Mouse (Mus musculus) neural tube, embryonic 13.5 days (tissue): ENCODE results near the gene Mpv17. TPM values are rescaled to one million over a fixed set of nuclear protein-coding genes. Genes with fewer than 3 reads are reported as not detected.

Experiments used
- ATAC-seq: fragments of 200-750 bp; cut with Nextera tagmentation; 2 replicates; pipeline ENCODE4 v1.8.0; 2017; ENCODE audit warnings: low read depth, mild to moderate bottlenecking, moderate TSS enrichment, moderate library complexity
- H3K27ac ChIP-seq: fragments of 300-500 bp; sonication (generic); replicated peaks from 2 replicates; pipeline ENCODE4 v1.5.1; 2015; ENCODE audit warnings: moderate library complexity, mild to moderate bottlenecking, inconsistent platforms
- H3K27me3 ChIP-seq: fragments of 300-500 bp; sonication (generic); 2 replicates; pipeline ENCODE4 v1.6.1; 2015; ENCODE audit warnings: mild to moderate bottlenecking, inconsistent platforms
- H3K36me3 ChIP-seq: fragments of 300-500 bp; sonication (generic); 2 replicates; pipeline ENCODE4 v1.6.1; 2015; ENCODE audit warnings: mild to moderate bottlenecking, inconsistent platforms
- H3K4me1 ChIP-seq: fragments of 300-500 bp; sonication (generic); replicated peaks from 2 replicates; pipeline ENCODE4 v1.6.1; 2015; ENCODE audit warnings: inconsistent platforms
- H3K4me2 ChIP-seq: fragments of 300-500 bp; sonication (generic); 2 replicates; pipeline ENCODE4 v1.6.1; 2015; ENCODE audit warnings: inconsistent platforms, mild to moderate bottlenecking, moderate library complexity
- H3K4me3 ChIP-seq: fragments of 300-500 bp; sonication (generic); 2 replicates; pipeline ENCODE4 v1.5.1; 2015; ENCODE audit warnings: mild to moderate bottlenecking, inconsistent platforms
- H3K9ac ChIP-seq: fragments of 300-500 bp; sonication (generic); 2 replicates; pipeline ENCODE4 v1.6.1; 2015; ENCODE audit warnings: moderate library complexity, mild to moderate bottlenecking, inconsistent platforms
- H3K9me3 ChIP-seq: fragments of 300-500 bp; sonication (generic); 2 replicates; pipeline ENCODE4 v1.6.1; 2016; ENCODE audit warnings: inconsistent platforms
- WGBS: fragments of 180-500 bp; shearing (Covaris S2); methylation state at CpG from one replicate; pipeline ENCODE4 v1.1.7; 2015; 5-methylcytosine and 5-hydroxymethylcytosine counted together
- polyA plus RNA-seq: library from polyadenylated mRNA; unstranded; fragments of >200 nt; fragmentation: Nextera tagmentation; extraction: Ambion mirVana; gene quantifications from 2 replicates; pipeline ENCODE4 v1.2.1, GENCODE M21; 2015

The Mpv17 gene
- polyA plus RNA-seq, 1 experiment from 2014 or later, result 55.5 TPM

DNA sequence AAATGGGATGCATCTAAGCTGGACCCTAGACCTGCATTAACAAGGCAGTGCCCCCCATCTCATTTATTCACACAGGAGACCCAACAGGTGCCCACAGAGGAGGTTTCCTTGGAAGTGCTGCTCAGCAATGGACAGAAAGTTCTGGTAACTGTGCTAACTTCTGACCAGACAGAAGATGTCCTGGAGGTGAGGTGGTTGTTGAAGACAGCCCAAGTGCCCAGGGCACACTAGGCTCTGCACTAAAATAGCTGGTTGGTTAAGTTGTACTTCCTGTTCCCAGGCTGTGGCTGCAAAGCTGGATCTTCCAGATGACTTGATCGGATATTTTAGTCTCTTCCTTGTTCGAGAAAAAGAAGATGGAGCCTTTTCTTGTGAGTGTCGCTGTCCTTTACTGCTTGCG lies 41.6 kb upstream of the Mpv17 start:
- Histone ChIP-seq H3K4me2 (no peak overlapping the region), H3K4me1 (peaks cover 38% of the 10 kb centered on the region), H3K9ac (no peak overlapping the region), H3K9me3 (peaks cover 5% of the 10 kb centered on the region), H3K36me3 (peaks cover 73% of the 10 kb centered on the region), H3K27me3 (no peaks in the 10 kb centered on the region), H3K4me3 (no peak overlapping the region), H3K27ac (no peak overlapping the region)
- ATAC-seq, result no peak
- WGBS, result 94% methylated on average over 4 of the region's 4 CpGs

DNA sequence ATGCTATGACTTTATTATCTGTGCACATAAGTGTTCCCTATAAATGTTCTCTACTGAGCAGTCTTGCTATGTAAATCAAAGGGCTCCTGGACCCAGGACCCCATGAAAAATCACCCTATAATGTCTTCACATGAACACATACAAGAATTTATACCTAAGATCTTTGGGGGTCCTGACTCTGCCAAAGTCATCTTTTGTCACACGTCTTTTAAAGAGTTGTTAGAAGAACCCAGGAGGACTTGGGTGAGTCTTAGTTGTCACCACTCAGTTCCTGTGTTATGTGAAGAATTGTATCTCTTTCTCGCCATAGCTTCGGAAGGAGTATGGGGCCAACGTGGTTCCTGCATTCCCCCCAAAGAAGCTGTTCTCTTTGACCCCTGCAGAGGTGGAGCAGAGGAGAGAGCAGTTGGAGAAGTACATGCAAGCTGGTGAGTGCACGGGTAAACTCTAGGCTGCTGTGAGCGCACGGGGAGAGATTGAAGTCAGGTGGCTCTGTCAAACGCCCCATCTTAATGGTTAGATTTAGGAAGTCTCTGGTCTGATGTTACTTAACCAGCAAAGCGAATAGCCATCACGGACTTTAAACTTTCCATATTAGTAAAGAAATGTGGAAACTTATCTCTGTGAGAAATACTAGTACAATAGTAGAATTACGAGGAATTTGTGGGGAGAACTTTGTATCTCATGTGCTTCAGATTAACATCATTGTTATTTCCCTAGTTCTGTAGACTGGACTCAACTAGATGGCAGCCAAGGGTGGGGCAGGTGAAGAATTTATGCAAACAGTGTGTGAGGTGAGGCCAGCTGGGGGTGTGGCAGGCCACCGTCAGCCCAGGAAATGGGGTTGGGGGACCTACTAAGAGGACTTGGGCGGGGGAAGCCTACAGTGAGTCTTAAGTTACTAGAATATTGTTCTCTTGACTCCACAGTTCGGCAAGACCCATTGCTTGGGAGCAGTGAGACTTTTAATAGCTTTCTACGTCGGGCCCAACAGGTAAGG lies 40.7 kb upstream of the Mpv17 start:
- Histone ChIP-seq H3K4me2 (peak overlapping the region; percentile 96), H3K36me3 (peaks cover 73% of the 10 kb centered on the region), H3K9me3 (no peaks in the 10 kb centered on the region), H3K27me3 (no peaks in the 10 kb centered on the region), H3K27ac (no peak overlapping the region), H3K9ac (peak overlapping the region; percentile 95; the same call in 1 of the 2 replicates), H3K4me1 (peaks cover 29% of the 10 kb centered on the region), H3K4me3 (peak overlapping the region; percentile 93)
- WGBS, result 93% methylated on average over 16 of the region's 16 CpGs
- ATAC-seq, result no peak

DNA sequence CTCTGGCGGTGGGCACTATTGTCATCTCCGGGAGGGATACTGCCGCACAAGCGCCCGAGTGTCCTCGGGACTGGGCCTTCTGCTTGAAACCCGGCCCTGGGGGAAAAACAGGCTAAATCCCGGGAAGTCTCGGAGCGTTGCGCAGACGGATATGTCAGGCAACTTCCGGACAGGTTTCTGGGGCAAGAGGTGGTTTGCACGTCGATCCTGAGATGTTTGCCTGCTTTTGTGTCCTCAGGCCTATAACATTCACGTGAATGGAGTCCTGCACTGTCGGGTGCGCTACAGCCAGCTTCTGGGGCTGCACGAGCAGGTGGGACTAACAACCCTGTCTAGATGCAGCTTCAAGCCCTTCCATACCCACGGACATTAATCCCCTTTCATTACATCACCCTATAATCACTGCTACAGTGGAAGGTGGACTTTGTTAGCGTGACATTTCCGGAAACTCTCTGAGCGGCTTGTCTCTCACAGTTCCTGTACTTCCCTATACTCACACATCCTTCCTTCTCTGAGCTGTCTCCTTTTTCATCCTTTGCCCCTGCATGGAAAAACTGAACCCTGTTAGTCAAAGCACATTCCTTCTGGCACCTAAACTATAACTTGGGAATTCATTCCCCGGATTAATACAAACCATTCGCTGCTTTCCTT lies 39.7 kb upstream of the Mpv17 start:
- peak overlapping the region; percentile 88 for H3K27ac ChIP-seq
- no peaks in the 10 kb centered on the region for H3K9me3 ChIP-seq
- H3K4me2 ChIP-seq, result peak overlapping the region; percentile 96
- ATAC-seq, result no peak
- peaks cover 72% of the 10 kb centered on the region for H3K36me3 ChIP-seq
- H3K4me1 ChIP-seq, result peaks cover 26% of the 10 kb centered on the region
- 14% methylated on average over 25 of the region's 25 CpGs for WGBS
- peak overlapping the region; percentile 93 for H3K4me3 ChIP-seq
- no peaks in the 10 kb centered on the region for H3K27me3 ChIP-seq
- H3K9ac ChIP-seq, result peak overlapping the region; percentile 95

- Histone ChIP-seq H3K27me3 (no peaks in the 10 kb centered on the region), H3K36me3 (peaks cover 72% of the 10 kb centered on the region), H3K27ac (peak within 1 kb of the TSS; percentile 88), H3K4me2 (peak within 1 kb of the TSS; percentile 96), H3K4me3 (peak within 1 kb of the TSS; percentile 93), H3K4me1 (peaks cover 26% of the 10 kb centered on the region), H3K9me3 (no peaks in the 10 kb centered on the region), H3K9ac (peak within 1 kb of the TSS; percentile 95)
- WGBS, result under 1% methylated on average over 48 of the region's 48 CpGs
- peak; percentile 96 for ATAC-seq
Measured at GRCm38 (mm10) chr5:31192939-31193630, 39.0 kb upstream of the Mpv17 start, which contains the start of the genes Snx17 and Eif2b4. Gene Snx17 (plus strand): TSS chr5:31193227. Gene Eif2b4 (minus strand): TSS chr5:31193430.

DNA sequence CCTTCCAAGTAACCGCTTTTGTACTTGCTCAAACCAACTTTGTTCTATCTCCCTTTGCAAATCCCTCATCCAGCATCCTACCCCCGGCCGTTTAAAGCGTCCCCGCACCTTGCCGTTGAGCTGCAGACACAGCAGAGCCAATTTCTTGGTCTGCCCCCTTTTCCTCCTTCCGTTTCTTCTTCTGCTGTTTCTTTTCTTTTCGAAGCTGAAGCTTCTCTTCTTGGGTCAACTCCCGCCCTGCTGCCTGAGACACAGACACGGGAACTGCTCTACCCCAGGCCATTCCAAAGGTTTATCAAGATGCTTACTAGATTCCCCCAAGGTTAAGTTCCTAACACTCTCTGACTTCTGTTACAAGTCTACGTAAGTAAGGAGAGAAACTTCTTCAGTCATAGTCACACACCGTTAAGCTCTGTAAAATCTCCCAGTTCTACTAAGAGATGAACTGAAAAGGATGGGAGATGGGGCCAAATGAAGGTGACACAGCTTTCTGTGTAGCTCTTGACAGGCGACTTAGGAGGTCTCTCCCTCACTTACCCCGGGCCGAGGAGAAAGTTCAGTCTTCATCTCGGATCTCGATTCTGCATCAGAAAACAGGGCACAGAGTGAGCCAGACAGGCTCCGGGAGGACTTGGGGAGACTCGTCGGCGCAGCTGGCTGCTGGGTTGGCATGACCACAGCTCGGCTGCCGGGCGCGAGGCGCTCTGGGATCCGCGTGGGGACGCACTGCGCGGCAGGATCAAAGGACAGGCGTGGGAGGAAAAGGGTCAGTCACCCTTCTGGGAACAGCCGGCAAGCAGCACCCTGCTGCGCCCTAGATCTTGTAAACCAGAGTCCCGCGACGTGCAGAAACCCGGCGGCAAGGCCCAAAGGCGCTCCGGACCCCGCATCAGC lies 38.2 kb upstream of the Mpv17 start:
- Histone ChIP-seq H3K4me3 (peak overlapping the region; percentile 93), H3K36me3 (peaks cover 72% of the 10 kb centered on the region), H3K27me3 (no peaks in the 10 kb centered on the region), H3K4me2 (peak overlapping the region; percentile 96), H3K9me3 (no peaks in the 10 kb centered on the region), H3K27ac (peak overlapping the region; percentile 88), H3K4me1 (peaks cover 26% of the 10 kb centered on the region), H3K9ac (peak overlapping the region; percentile 95)
- 14% methylated on average over 42 of the region's 42 CpGs for WGBS
- peak; percentile 70 for ATAC-seq

DNA sequence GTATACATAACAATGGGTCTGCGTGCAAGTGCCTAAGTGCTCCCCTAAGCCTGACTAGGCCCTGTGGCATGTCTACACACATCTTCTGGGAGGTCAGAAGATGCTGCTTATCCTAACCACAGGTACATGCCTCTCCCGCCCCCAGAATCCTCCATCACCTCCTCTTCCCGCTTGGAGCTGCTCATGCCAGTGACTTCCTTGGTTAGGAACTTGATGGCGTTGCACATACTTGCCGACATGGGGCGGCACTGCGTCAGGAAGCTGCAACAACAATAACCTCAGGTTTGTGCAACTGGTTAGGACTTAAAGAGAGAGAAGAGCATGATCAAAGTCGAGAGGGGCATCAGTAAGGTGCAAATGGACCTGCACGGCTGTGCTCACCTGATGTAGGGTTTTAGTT lies 36.1 kb upstream of the Mpv17 start:
- Histone ChIP-seq H3K4me3 (no peak overlapping the region), H3K36me3 (peaks cover 60% of the 10 kb centered on the region), H3K9ac (no peak overlapping the region), H3K4me1 (peaks cover 26% of the 10 kb centered on the region), H3K27me3 (no peaks in the 10 kb centered on the region), H3K27ac (no peak overlapping the region), H3K9me3 (no peaks in the 10 kb centered on the region), H3K4me2 (no peak overlapping the region)
- 92% methylated on average over 9 of the region's 9 CpGs for WGBS
- no peak for ATAC-seq

DNA sequence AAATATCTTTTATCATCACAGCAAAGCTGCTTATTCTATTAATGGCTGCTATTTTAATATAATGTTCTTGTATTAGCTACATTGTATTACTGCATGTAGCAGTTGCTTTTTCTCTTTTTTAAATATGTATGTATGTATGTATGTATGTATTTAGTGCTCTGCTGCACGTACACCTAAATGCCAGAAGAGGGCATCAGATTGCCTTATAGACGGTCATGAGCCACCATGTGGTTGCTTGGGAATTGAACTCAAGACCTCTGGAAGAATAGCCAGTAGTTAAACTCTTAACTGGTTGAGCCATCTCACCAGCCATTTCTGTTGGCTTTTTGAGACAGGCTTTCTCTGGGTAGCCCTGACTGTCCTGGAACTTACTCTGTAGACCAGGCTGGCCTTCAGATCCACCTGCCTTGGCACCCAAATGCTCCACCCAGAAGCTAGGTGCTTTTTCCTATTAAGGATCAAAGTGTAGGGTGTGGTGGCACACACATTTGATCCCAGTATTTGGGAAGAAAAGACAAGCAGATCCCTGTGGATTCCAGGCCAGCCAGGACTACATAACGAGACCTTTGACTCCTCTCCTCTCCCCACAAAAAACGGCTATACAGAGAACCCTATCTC lies 34.3 kb upstream of the Mpv17 start:
- 73% methylated on average over 4 of the region's 4 CpGs for WGBS
- H3K9me3 ChIP-seq, result no peaks in the 10 kb centered on the region
- ATAC-seq, result no peak
- H3K9ac ChIP-seq, result no peak overlapping the region
- H3K36me3 ChIP-seq, result peaks cover 50% of the 10 kb centered on the region
- no peak overlapping the region for H3K27ac ChIP-seq
- no peaks in the 10 kb centered on the region for H3K27me3 ChIP-seq
- no peak overlapping the region for H3K4me2 ChIP-seq
- no peak overlapping the region for H3K4me3 ChIP-seq
- H3K4me1 ChIP-seq, result peaks cover 14% of the 10 kb centered on the region

DNA sequence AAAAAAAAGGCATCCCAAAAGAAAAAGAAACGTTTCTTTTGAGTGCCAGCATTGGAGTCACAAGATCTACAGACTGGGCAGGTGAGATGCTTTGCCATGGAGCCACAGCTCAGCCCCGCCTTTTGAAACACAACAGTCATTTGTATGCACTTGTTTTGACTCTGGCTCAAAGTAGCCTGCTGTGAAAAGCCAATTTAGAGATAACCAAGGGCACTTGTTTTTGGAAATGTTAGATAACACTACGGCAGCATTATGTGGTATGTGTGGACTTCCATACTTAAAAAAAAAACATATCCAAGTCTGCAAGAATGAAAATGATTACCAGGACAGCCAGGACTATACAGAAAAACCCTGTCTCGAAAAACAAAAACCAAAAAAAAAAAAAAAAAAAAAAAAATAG lies 29.6 kb upstream of the Mpv17 start:
- H3K9ac ChIP-seq, result no peak overlapping the region
- WGBS, result 64% methylated on average over 4 of the region's 4 CpGs
- no peak overlapping the region for H3K27ac ChIP-seq
- H3K4me2 ChIP-seq, result no peak overlapping the region
- H3K9me3 ChIP-seq, result no peaks in the 10 kb centered on the region
- H3K27me3 ChIP-seq, result no peaks in the 10 kb centered on the region
- no peak for ATAC-seq
- H3K4me3 ChIP-seq, result no peak overlapping the region
- H3K4me1 ChIP-seq, result peaks cover 12% of the 10 kb centered on the region
- H3K36me3 ChIP-seq, result peaks cover 23% of the 10 kb centered on the region

DNA sequence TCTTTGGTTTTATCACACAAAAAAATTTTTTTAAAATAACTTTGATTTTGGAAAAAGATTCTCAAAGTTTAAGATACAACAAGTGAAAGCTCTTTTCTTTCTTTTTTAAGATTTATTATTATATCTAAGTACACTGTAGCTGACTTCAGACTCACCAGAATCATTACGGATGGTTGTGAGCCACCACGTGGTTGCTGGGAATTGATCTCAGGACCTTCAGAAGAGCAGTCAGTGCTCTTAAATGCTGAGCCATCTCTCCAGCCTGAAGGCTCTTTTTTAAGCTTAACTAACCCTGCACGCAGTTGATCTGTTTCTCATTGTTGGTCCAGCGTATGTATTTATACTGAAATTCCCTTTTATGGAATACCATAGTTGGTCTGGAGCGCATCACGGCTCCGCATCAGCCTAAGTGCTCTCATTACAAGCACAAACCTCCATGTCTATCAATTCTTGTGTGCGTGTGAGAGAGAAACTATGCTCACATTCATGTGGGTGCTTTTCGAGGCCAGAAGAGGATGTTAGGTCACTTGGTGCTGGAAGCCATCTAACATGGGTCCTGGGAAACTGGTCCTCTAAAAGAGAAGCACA lies 27.2 kb upstream of the Mpv17 start:
- H3K9me3 ChIP-seq, result no peaks in the 10 kb centered on the region
- no peak for ATAC-seq
- no peak overlapping the region for H3K27ac ChIP-seq
- H3K4me2 ChIP-seq, result peak overlapping the region; percentile 98; the same call in 1 of the 2 replicates
- H3K4me3 ChIP-seq, result no peak overlapping the region
- no peaks in the 10 kb centered on the region for H3K27me3 ChIP-seq
- peaks cover 23% of the 10 kb centered on the region for H3K4me1 ChIP-seq
- WGBS, result 96% methylated on average over 9 of the region's 9 CpGs
- H3K36me3 ChIP-seq, result peaks cover under 1% of the 10 kb centered on the region; the same call in 1 of the 2 replicates
- H3K9ac ChIP-seq, result no peak overlapping the region

DNA sequence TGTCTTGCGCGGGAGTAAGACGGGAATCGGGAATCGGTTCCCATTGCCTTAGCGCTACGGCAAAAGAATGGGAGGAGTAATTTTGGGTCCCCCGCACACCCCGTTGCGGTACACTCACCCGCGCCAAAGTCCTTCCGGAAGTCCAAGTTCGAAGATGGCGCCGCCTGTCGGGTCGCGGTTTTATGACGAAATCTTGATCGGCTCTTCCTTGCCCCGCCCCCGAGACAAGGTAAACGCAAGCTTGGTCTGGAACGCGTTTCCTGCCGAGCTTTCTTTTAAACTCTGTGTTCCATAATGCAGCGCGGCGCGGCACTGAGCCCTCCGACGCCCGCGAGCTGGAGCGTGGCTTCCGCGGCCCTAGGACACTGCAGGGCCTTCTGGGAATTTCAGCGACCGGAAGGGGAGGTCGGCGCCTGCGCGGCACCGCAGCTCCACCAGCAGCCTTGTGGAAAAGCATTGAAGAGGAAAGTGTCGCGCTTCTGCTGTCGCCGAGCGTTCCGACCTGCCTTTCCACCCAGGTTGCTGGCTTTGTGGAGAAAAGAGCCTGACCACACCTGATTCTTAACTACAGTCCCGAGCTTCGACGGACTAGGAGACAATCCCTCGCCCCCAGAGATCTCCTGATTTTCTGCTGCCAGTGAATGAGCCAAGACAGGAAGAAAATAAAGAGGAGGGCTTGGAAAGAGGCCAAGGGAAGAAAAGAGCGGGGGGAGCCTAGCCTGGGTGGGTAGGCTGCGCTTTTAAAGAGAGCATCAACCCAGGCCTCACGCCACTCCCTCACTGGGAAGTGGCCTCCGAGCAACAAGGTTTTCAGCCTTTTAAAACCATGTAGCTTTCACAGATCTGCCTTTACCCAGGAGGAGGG lies 25.9 kb upstream of the Mpv17 start, which contains the start of the genes Gm29609 and Gtf3c2:
Gm29609 (minus strand) TSS at position 146 of the 865 bp plus-strand sequence.
Gtf3c2 (minus strand) TSS at position 379 of the 865 bp plus-strand sequence.
- peak within 1 kb of the TSS; percentile 91 for H3K4me3 ChIP-seq
- 0 out of 2 replicates have a peak, but pooled peaks cover 2% of the 10 kb centered on the region for H3K36me3 ChIP-seq
- H3K4me1 ChIP-seq, result peaks cover 23% of the 10 kb centered on the region
- H3K4me2 ChIP-seq, result peak within 1 kb of the TSS; percentile 98
- H3K9me3 ChIP-seq, result no peaks in the 10 kb centered on the region
- no peaks in the 10 kb centered on the region for H3K27me3 ChIP-seq
- WGBS, result under 1% methylated on average over 59 of the region's 59 CpGs
- H3K9ac ChIP-seq, result peak within 1 kb of the TSS; percentile 84
- peak within 1 kb of the TSS; percentile 98 for H3K27ac ChIP-seq
- peak; percentile 98 for ATAC-seq
